Comparison of ENCODE assay signal across 8 mouse cellular contexts in the genomic region with DNA sequence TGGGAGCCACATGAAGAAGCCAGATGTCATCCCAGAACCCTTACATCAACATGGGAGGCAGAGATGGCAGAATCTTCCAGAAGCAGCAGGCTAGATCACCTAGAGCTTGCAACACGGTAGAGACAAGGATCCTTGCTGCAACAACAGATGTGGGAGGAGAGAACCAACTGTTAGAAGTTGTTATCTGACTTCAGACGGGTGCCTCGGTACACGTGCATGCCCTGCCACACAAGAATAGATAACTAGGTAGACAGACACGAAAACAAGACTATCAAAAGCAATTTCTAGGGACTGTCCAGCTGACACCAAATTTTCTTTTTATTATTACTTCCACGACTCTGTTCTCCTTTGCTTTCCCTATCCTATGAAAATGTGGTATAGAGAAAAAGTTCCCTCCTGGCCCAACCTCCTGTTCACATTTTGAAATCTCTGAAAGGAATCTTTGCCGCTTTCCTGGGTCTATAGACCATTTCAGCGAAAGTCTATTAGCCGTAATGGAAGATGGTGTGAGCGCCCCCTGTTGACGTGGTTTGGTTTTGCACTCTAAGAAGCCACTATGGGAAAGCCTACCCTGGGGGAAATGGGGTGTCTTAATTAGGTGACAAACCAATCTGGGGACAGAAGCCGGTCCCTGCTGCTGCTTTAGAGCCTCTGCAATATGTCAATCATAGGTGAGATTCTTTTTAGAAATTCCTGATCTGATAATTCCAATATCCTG. TPM values are rescaled to one million over a fixed set of nuclear protein-coding genes. Genes with fewer than 3 reads are reported as not detected.
DNase-seq lines count a peak whose midpoint lies in the region; ATAC-seq and TF ChIP-seq lines count a peak whose summit lies in the region.

No protein-coding gene starts in this region.

- DNase-seq in forebrain, embryonic 14.5 days (ENCODE audit: low spot score): peak; percentile 67
- DNase-seq in neural tube, embryonic 10.5 days (ENCODE audit: extremely low spot score, low spot score): peak; percentile 41
- peak; percentile 59 to 61 for DNase-seq in layer of hippocampus, postnatal 10 days (ENCODE audit: low spot score in 2 of 2)
- peak; percentile 80 for DNase-seq in naive thymus-derived CD4-positive, alpha-beta T cell, adult 2 months (ENCODE audit: low read depth)
- no peak for DNase-seq in yolk sac, embryonic 10.5 days (ENCODE audit: low spot score)

- H3K4me2 ChIP-seq in forebrain, embryonic 14.5 days (ENCODE audit: low read length): no peak overlapping the region
- H3K4me2 ChIP-seq in forebrain, embryonic 13.5 days: no peak overlapping the region
- no peak overlapping the region for H3K4me2 ChIP-seq in neural tube, embryonic 15.5 days

- WGBS in forebrain, embryonic 14.5 days: 44% methylated on average over 12 of the region's 12 CpGs
- 43% methylated on average over 12 of the region's 12 CpGs for WGBS in forebrain, embryonic 13.5 days
- 42% methylated on average over 12 of the region's 12 CpGs for WGBS in neural tube, embryonic 15.5 days
- 18% methylated on average over 12 of the region's 12 CpGs for WGBS in bone marrow, adult 2 months

- H3K4me3 ChIP-seq in forebrain, embryonic 14.5 days (ENCODE audit: low read depth, low read length): no peak overlapping the region
- H3K4me3 ChIP-seq in forebrain, embryonic 13.5 days: no peak overlapping the region
- no peak overlapping the region for H3K4me3 ChIP-seq in neural tube, embryonic 15.5 days (replicated peaks)
- no peak overlapping the region for H3K4me3 ChIP-seq in bone marrow, adult 2 months (replicated peaks; ENCODE audit: control insufficient read depth, low read depth, low read length)

- no peaks in the 10 kb centered on the region for H3K27me3 ChIP-seq in forebrain, embryonic 14.5 days (replicated peaks; ENCODE audit: control insufficient read depth, insufficient read depth, low read length)
- no peaks in the 10 kb centered on the region for H3K27me3 ChIP-seq in forebrain, embryonic 13.5 days
- H3K27me3 ChIP-seq in neural tube, embryonic 15.5 days (replicated peaks): no peaks in the 10 kb centered on the region

- no peaks in the 10 kb centered on the region for H3K36me3 ChIP-seq in forebrain, embryonic 14.5 days (ENCODE audit: control insufficient read depth, insufficient read depth, low read length)
- H3K36me3 ChIP-seq in forebrain, embryonic 13.5 days (ENCODE audit: poor library complexity, severe bottlenecking): no peaks in the 10 kb centered on the region
- no peaks in the 10 kb centered on the region for H3K36me3 ChIP-seq in neural tube, embryonic 15.5 days

- TF ChIP-seq POLR2A in bone marrow, adult 2 months (IDR thresholded peaks at IDR 0.05; ENCODE audit: borderline replicate concordance, control insufficient read depth, low read depth, low read length): no peak

- no peaks in the 10 kb centered on the region for H3K4me1 ChIP-seq in forebrain, embryonic 14.5 days (ENCODE audit: control insufficient read depth, insufficient read depth, low read length)
- no peaks in the 10 kb centered on the region for H3K4me1 ChIP-seq in forebrain, embryonic 13.5 days
- H3K4me1 ChIP-seq in neural tube, embryonic 15.5 days: no peaks in the 10 kb centered on the region
- no peaks in the 10 kb centered on the region; the same call in 1 of the 2 replicates for H3K4me1 ChIP-seq in bone marrow, adult 2 months (ENCODE audit: control insufficient read depth, insufficient read depth, low read length)

- ATAC-seq in forebrain, embryonic 14.5 days: no peak
- no peak for ATAC-seq in forebrain, embryonic 13.5 days
- no peak for ATAC-seq in neural tube, embryonic 15.5 days (ENCODE audit: low FRiP score)

- no peak overlapping the region for H3K9ac ChIP-seq in forebrain, embryonic 14.5 days (ENCODE audit: low read length)
- no peak overlapping the region for H3K9ac ChIP-seq in forebrain, embryonic 13.5 days
- H3K9ac ChIP-seq in neural tube, embryonic 15.5 days (replicated peaks): no peak overlapping the region

- no peaks in the 10 kb centered on the region for H3K9me3 ChIP-seq in forebrain, embryonic 14.5 days (replicated peaks; ENCODE audit: control insufficient read depth, low read length)
- 0 out of 2 replicates have a peak, but pooled peaks cover 3% of the 10 kb centered on the region for H3K9me3 ChIP-seq in forebrain, embryonic 13.5 days (replicated peaks)
- H3K9me3 ChIP-seq in neural tube, embryonic 15.5 days (replicated peaks): no peaks in the 10 kb centered on the region

- no peak overlapping the region for H3K27ac ChIP-seq in forebrain, embryonic 14.5 days (ENCODE audit: low read depth, low read length)
- no peak overlapping the region for H3K27ac ChIP-seq in forebrain, embryonic 13.5 days
- no peak overlapping the region for H3K27ac ChIP-seq in neural tube, embryonic 15.5 days (replicated peaks)
- H3K27ac ChIP-seq in bone marrow, adult 2 months (ENCODE audit: control insufficient read depth, insufficient read depth, low read depth, low read length, poor library complexity): no peak overlapping the region

- TF ChIP-seq CTCF in bone marrow, adult 2 months (IDR thresholded peaks at IDR 0.05; ENCODE audit: control insufficient read depth, insufficient read depth, low read length): peak; percentile 63

RNA-seq across cellular contexts. Expression of a gene that starts 38.5 kb away (rescaled TPM):
- polyA plus RNA-seq in forebrain, embryonic 14.5 days (2014; fragmentation: Nextera tagmentation; extraction: Ambion mirVana): 259 and 304 TPM in 2 replicates
- polyA plus RNA-seq in forebrain, embryonic 13.5 days (2015; fragmentation: Nextera tagmentation; extraction: Ambion mirVana): 341 and 352 TPM in 2 replicates
- polyA plus RNA-seq in neural tube, embryonic 15.5 days (2015; fragmentation: Nextera tagmentation; extraction: Ambion mirVana): 157 and 178 TPM in 2 replicates
- 221 and 300 TPM in 2 replicates for polyA plus RNA-seq in bone marrow, adult 2 months (2011; ENCODE audit: insufficient read depth, insufficient read length, low replicate concordance, missing spikeins)
- total RNA-seq in layer of hippocampus, postnatal 10 days (2021): 10 to 100 TPM; 86.7 to 88.2 TPM

RNA-seq across cellular contexts. Expression of a gene that starts 56.6 kb away (rescaled TPM):
- 162 and 165 TPM in 2 replicates for polyA plus RNA-seq in forebrain, embryonic 14.5 days (2014; fragmentation: Nextera tagmentation; extraction: Ambion mirVana)
- 180 and 185 TPM in 2 replicates for polyA plus RNA-seq in forebrain, embryonic 13.5 days (2015; fragmentation: Nextera tagmentation; extraction: Ambion mirVana)
- polyA plus RNA-seq in neural tube, embryonic 15.5 days (2015; fragmentation: Nextera tagmentation; extraction: Ambion mirVana): 82.1 and 114 TPM in 2 replicates
- 37.3 and 38.3 TPM in 2 replicates for polyA plus RNA-seq in bone marrow, adult 2 months (2011; ENCODE audit: insufficient read depth, insufficient read length, low replicate concordance, missing spikeins)
- 10 to 100 TPM; 59.0 to 80.1 TPM for total RNA-seq in layer of hippocampus, postnatal 10 days (2021)

RNA-seq across cellular contexts. Expression of a gene that starts 57.5 kb away (rescaled TPM):
- polyA plus RNA-seq in forebrain, embryonic 14.5 days (2014; fragmentation: Nextera tagmentation; extraction: Ambion mirVana): 0.17 and 0.22 TPM in 2 replicates
- polyA plus RNA-seq in forebrain, embryonic 13.5 days (2015; fragmentation: Nextera tagmentation; extraction: Ambion mirVana): 0.09 TPM in 1 of 2 replicates, not detected in the other
- 1.0 and 1.1 TPM in 2 replicates for polyA plus RNA-seq in neural tube, embryonic 15.5 days (2015; fragmentation: Nextera tagmentation; extraction: Ambion mirVana)
- polyA plus RNA-seq in bone marrow, adult 2 months (2011; ENCODE audit: insufficient read depth, insufficient read length, low replicate concordance, missing spikeins): not detected in 2 replicates
- 1 to 10 TPM; 2.0 to 2.4 TPM for total RNA-seq in layer of hippocampus, postnatal 10 days (2021)
